Mouse (Mus musculus): ENCODE data around the gene Pikfyve.

Pikfyve gene

GRCm38 (mm10) chr1:65315022-65315407 lies 128.5 kb downstream of the Pikfyve start:
- no peak for DNase-seq
